Mouse (Mus musculus): ENCODE measurements around the gene Bcl6b. TPM values are rescaled to one million over a fixed set of nuclear protein-coding genes. Genes with fewer than 3 reads are reported as not detected.
A peak's percentile ranks its signal among the peaks of the same experiment; 100 is the strongest.

Bcl6b gene
- total and polyA plus RNA-seq, 3 experiments, result 9.1 to 18.9 (median 13.7) TPM

- Histone ChIP-seq H3K27me3 (ENCODE audit: control insufficient read depth, insufficient read depth, low read length) (no peaks in the 10 kb centered on the region), H3K9ac (ENCODE audit: low read depth, low read length) (no peak overlapping the region), H3K4me1 (ENCODE audit: control insufficient read depth, insufficient read depth, low read length) (no peaks in the 10 kb centered on the region), H3K4me3 (no peak overlapping the region), H3K27ac (no peak overlapping the region), H3K36me3 (ENCODE audit: control insufficient read depth, insufficient read depth, low read length) (no peaks in the 10 kb centered on the region), H3K79me2 (replicated peaks; ENCODE audit: control insufficient read depth, insufficient read depth, low read length) (no peaks in the 10 kb centered on the region)
- DNase-seq, result peak; percentile 44 to 53
- TF ChIP-seq CTCF (IDR thresholded peaks at IDR 0.05), result peak; percentile 94
- TF ChIP-seq EP300 (IDR thresholded peaks at IDR 0.05; ENCODE audit: insufficient read depth, low read depth, low read length), result no peak
- 45% methylated on average over 9 of the region's 9 CpGs for WGBS
- intact Hi-C loops (cut with DNase I), result no loop called here
Observed at GRCm38 (mm10) chr11:70247136-70247845, 17.7 kb upstream of the Bcl6b start.

GRCm38 (mm10) chr11:70242591-70242990 lies 13.0 kb upstream of the Bcl6b start:
- DNase-seq, result no peak
- Histone ChIP-seq H3K27me3 (ENCODE audit: control insufficient read depth, insufficient read depth, low read length) (no peaks in the 10 kb centered on the region), H3K36me3 (ENCODE audit: control insufficient read depth, insufficient read depth, low read length) (no peaks in the 10 kb centered on the region), H3K27ac (no peak overlapping the region), H3K4me1 (ENCODE audit: control insufficient read depth, insufficient read depth, low read length) (no peaks in the 10 kb centered on the region; the same call in 1 of the 2 replicates), H3K9ac (ENCODE audit: low read depth, low read length) (no peak overlapping the region), H3K79me2 (replicated peaks; ENCODE audit: control insufficient read depth, insufficient read depth, low read length) (no peaks in the 10 kb centered on the region), H3K4me3 (no peak overlapping the region)
- WGBS, result 73% methylated on average over 11 of the region's 11 CpGs
- intact Hi-C loops (cut with DNase I), result no loop called here
- no peak for TF ChIP-seq EP300 (IDR thresholded peaks at IDR 0.05; ENCODE audit: insufficient read depth, low read depth, low read length)
- TF ChIP-seq CTCF (IDR thresholded peaks at IDR 0.05), result no peak
- no peak for TF ChIP-seq POLR2A (IDR thresholded peaks at IDR 0.05; ENCODE audit: insufficient read depth, low read depth, low read length)

- DNase-seq, result peak; percentile 87
- intact Hi-C loops (cut with DNase I), result no loop called here
Observed at GRCm38 (mm10) chr11:70239541-70240279, 10.1 kb upstream of the Bcl6b start, which contains the start of the genes Gm21988 and Rnasek. Gm21988 (minus strand) TSS chr11:70239830. Rnasek (minus strand) TSS chr11:70239842.

GRCm38 (mm10) chr11:70238591-70239440 lies 9.2 kb upstream of the Bcl6b start:
- 6% methylated on average over 23 of the region's 23 CpGs for WGBS
- H3K27ac ChIP-seq, result peak overlapping the region; percentile 97
- no peaks in the 10 kb centered on the region for H3K79me2 ChIP-seq (replicated peaks; ENCODE audit: control insufficient read depth, insufficient read depth, low read length)
- peaks cover 5% of the 10 kb centered on the region for H3K4me1 ChIP-seq (ENCODE audit: control insufficient read depth, insufficient read depth, low read length)
- DNase-seq, result no peak
- TF ChIP-seq CTCF (IDR thresholded peaks at IDR 0.05), result no peak
- no peak for TF ChIP-seq EP300 (IDR thresholded peaks at IDR 0.05; ENCODE audit: insufficient read depth, low read depth, low read length)
- 0 out of 2 replicates have a peak, but pooled peaks have one; percentile 11 for TF ChIP-seq POLR2A (IDR thresholded peaks at IDR 0.05; ENCODE audit: insufficient read depth, low read depth, low read length)
- intact Hi-C loops (cut with DNase I), result no loop called here
- H3K27me3 ChIP-seq (ENCODE audit: control insufficient read depth, insufficient read depth, low read length), result no peaks in the 10 kb centered on the region
- peak overlapping the region; percentile 96 for H3K4me3 ChIP-seq
- H3K9ac ChIP-seq (ENCODE audit: low read depth, low read length), result peak overlapping the region; percentile 89
- H3K36me3 ChIP-seq (ENCODE audit: control insufficient read depth, insufficient read depth, low read length), result no peaks in the 10 kb centered on the region

More at GRCm38 (mm10) chr11:70239541-70240279, 10.1 kb upstream of the Bcl6b start, which contains the start of the genes Gm21988 and Rnasek:
- under 1% methylated on average over 35 of the region's 35 CpGs for WGBS
- H3K79me2 ChIP-seq (replicated peaks; ENCODE audit: control insufficient read depth, insufficient read depth, low read length), result no peaks in the 10 kb centered on the region
- TF ChIP-seq EP300 (IDR thresholded peaks at IDR 0.05; ENCODE audit: insufficient read depth, low read depth, low read length) (peak; percentile 47; the same call in 1 of the 2 replicates), POLR2A (IDR thresholded peaks at IDR 0.05; ENCODE audit: insufficient read depth, low read depth, low read length) (peak; percentile 89), CTCF (IDR thresholded peaks at IDR 0.05) (no peak)
- no peaks in the 10 kb centered on the region for H3K36me3 ChIP-seq (ENCODE audit: control insufficient read depth, insufficient read depth, low read length)
- no peaks in the 10 kb centered on the region for H3K27me3 ChIP-seq (ENCODE audit: control insufficient read depth, insufficient read depth, low read length)
- peak within 1 kb of the TSS; percentile 96 for H3K4me3 ChIP-seq
- H3K27ac ChIP-seq, result peak within 1 kb of the TSS; percentile 97
- H3K9ac ChIP-seq (ENCODE audit: low read depth, low read length), result peak within 1 kb of the TSS; percentile 89
- H3K4me1 ChIP-seq (ENCODE audit: control insufficient read depth, insufficient read depth, low read length), result peaks cover 3% of the 10 kb centered on the region

- WGBS, result under 1% methylated on average over 67 of the region's 70 CpGs
- Histone ChIP-seq H3K9ac (ENCODE audit: low read depth, low read length) (peak within 1 kb of the TSS; percentile 90), H3K27me3 (ENCODE audit: control insufficient read depth, insufficient read depth, low read length) (no peaks in the 10 kb centered on the region), H3K27ac (peak within 1 kb of the TSS; percentile 97), H3K79me2 (replicated peaks; ENCODE audit: control insufficient read depth, insufficient read depth, low read length) (no peaks in the 10 kb centered on the region), H3K4me1 (ENCODE audit: control insufficient read depth, insufficient read depth, low read length) (peaks cover 5% of the 10 kb centered on the region), H3K4me3 (peak within 1 kb of the TSS; percentile 96), H3K36me3 (ENCODE audit: control insufficient read depth, insufficient read depth, low read length) (no peaks in the 10 kb centered on the region)
- intact Hi-C loops (cut with DNase I), result no loop called here
- TF ChIP-seq CTCF (IDR thresholded peaks at IDR 0.05) (peak; percentile 81), EP300 (IDR thresholded peaks at IDR 0.05; ENCODE audit: insufficient read depth, low read depth, low read length) (peak; percentile 76; the same call in 1 of the 2 replicates), POLR2A (IDR thresholded peaks at IDR 0.05; ENCODE audit: insufficient read depth, low read depth, low read length) (peak; percentile 96)
- DNase-seq, result peak; percentile 99
Observed at GRCm38 (mm10) chr11:70237457-70238167, 8.0 kb upstream of the Bcl6b start, which contains the start of gene 0610010K14Rik. 0610010K14Rik (minus strand) TSS chr11:70237914.

Data from heart, adult 2 months (tissue).